Mouse (Mus musculus) hindbrain, embryonic 14.5 days (tissue): ENCODE data around the gene Mup4. TPM values are rescaled to one million over a fixed set of nuclear protein-coding genes. Genes with fewer than 3 reads are reported as not detected.

Experiments used
- ATAC-seq: fragments of 200-750 bp; cut with Nextera tagmentation; 2 replicates; pipeline ENCODE4 v1.8.0; 2017; ENCODE audit warnings: moderate number of reproducible peaks, mild to moderate bottlenecking, moderate TSS enrichment, moderate library complexity; ENCODE audit not compliant: low FRiP score
- DNase-seq: peaks from one replicate; pipeline ENCODE4 v3.0.0-alpha.2; 2015; ENCODE audit warnings: low spot score
- H3K27ac ChIP-seq: fragments of 300-500 bp; sonication (generic); 2 replicates; pipeline ENCODE4 v1.5.1; 2014; ENCODE audit warnings: mild to moderate bottlenecking, moderate library complexity
- H3K27me3 ChIP-seq: fragments of 300-500 bp; sonication (generic); 2 replicates; pipeline ENCODE4 v1.6.1; 2014; ENCODE audit warnings: mild to moderate bottlenecking, low read length, mixed read lengths; ENCODE audit not compliant: control insufficient read depth, insufficient read depth
- H3K36me3 ChIP-seq: fragments of 300-500 bp; sonication (generic); replicated peaks from 2 replicates; pipeline ENCODE4 v1.6.1; 2014; ENCODE audit not compliant: control insufficient read depth, insufficient read depth
- H3K4me1 ChIP-seq: fragments of 300-500 bp; sonication (generic); replicated peaks from 2 replicates; pipeline ENCODE4 v1.6.1; 2014; ENCODE audit warnings: antibody characterized with exemption, low read length, mixed read lengths; ENCODE audit not compliant: control insufficient read depth, insufficient read depth
- H3K4me2 ChIP-seq: fragments of 300-500 bp; sonication (generic); replicated peaks from 2 replicates; pipeline ENCODE4 v1.6.1; 2014; ENCODE audit warnings: mild to moderate bottlenecking, moderate library complexity
- H3K4me3 ChIP-seq: fragments of 300-500 bp; sonication (generic); replicated peaks from 2 replicates; pipeline ENCODE4 v1.5.1; 2014; ENCODE audit warnings: mild to moderate bottlenecking, low read length
- H3K9ac ChIP-seq: fragments of 300-500 bp; sonication (generic); 2 replicates; pipeline ENCODE4 v1.6.1; 2014
- H3K9me3 ChIP-seq: fragments of 300-500 bp; sonication (generic); 2 replicates; pipeline ENCODE4 v1.6.1; 2016; ENCODE audit warnings: low read length; ENCODE audit not compliant: control insufficient read depth
- WGBS: fragments of 180-500 bp; shearing (Covaris S2); extraction: QIAGEN DNeasy Blood & Tissue Kit; methylation state at CpG from one replicate; pipeline ENCODE4 v1.1.7; 2014; 5-methylcytosine and 5-hydroxymethylcytosine counted together
- polyA plus RNA-seq: library from polyadenylated mRNA; unstranded; fragments of >200 nt; fragmentation: Nextera tagmentation; extraction: Ambion mirVana; gene quantifications from 2 replicates; pipeline ENCODE4 v1.2.1, GENCODE M21; 2014

Mup4 gene
- polyA plus RNA-seq, 1 experiment from 2014 or later = not detected

- H3K9ac ChIP-seq = no peak within 1 kb of the TSS
- WGBS = 21% methylated on average over 22 of the region's 22 CpGs
- H3K27ac ChIP-seq = no peak within 1 kb of the TSS
- 0 out of 2 replicates have a peak, but pooled peaks cover 7% of the 10 kb centered on the region for H3K27me3 ChIP-seq
- no peak within 1 kb of the TSS for H3K4me3 ChIP-seq
- no peaks in the 10 kb centered on the region for H3K36me3 ChIP-seq
- peak; percentile 11; the same call in 1 of the 2 replicates for ATAC-seq
- no peaks in the 10 kb centered on the region for H3K9me3 ChIP-seq
- no peak for DNase-seq
- no peaks in the 10 kb centered on the region for H3K4me1 ChIP-seq
- no peak within 1 kb of the TSS for H3K4me2 ChIP-seq
Observed at GRCm38 (mm10) chr4:59914608-59915403, 45.7 kb downstream of the Mup4 start, which contains the start of gene Slc46a2. Slc46a2 (minus strand) TSS chr4:59915056.

GRCm38 (mm10) chr4:59908785-59909184 is 51.7 kb downstream of the Mup4 start:
- ATAC-seq (no peak), DNase-seq (no peak)
- Histone ChIP-seq H3K27me3 (no peaks in the 10 kb centered on the region), H3K4me2 (no peak overlapping the region), H3K9me3 (no peaks in the 10 kb centered on the region), H3K9ac (no peak overlapping the region), H3K27ac (no peak overlapping the region), H3K4me1 (no peaks in the 10 kb centered on the region), H3K36me3 (no peaks in the 10 kb centered on the region), H3K4me3 (no peak overlapping the region)
- 90% methylated on average over 2 of the region's 2 CpGs for WGBS

- ATAC-seq (peak; percentile 39; the same call in 1 of the 2 replicates), DNase-seq (no peak)
- H3K4me3 ChIP-seq = no peak overlapping the region
- H3K9me3 ChIP-seq = no peaks in the 10 kb centered on the region
- H3K27me3 ChIP-seq = no peaks in the 10 kb centered on the region
- H3K36me3 ChIP-seq = no peaks in the 10 kb centered on the region
- 40% methylated on average over 10 of the region's 10 CpGs for WGBS
- no peak overlapping the region for H3K27ac ChIP-seq
- no peak overlapping the region for H3K4me2 ChIP-seq
- H3K4me1 ChIP-seq = no peaks in the 10 kb centered on the region
- H3K9ac ChIP-seq = no peak overlapping the region
Observed at GRCm38 (mm10) chr4:59907657-59908230, 52.8 kb downstream of the Mup4 start.

- DNase-seq (no peak), ATAC-seq (no peak)
- no peaks in the 10 kb centered on the region for H3K4me1 ChIP-seq
- H3K4me3 ChIP-seq = no peak overlapping the region
- H3K9me3 ChIP-seq = no peaks in the 10 kb centered on the region
- H3K27ac ChIP-seq = no peak overlapping the region
- H3K36me3 ChIP-seq = no peaks in the 10 kb centered on the region
- WGBS = 78% methylated on average over 6 of the region's 6 CpGs
- no peak overlapping the region for H3K9ac ChIP-seq
- H3K4me2 ChIP-seq = no peak overlapping the region
- H3K27me3 ChIP-seq = no peaks in the 10 kb centered on the region
Observed at GRCm38 (mm10) chr4:59907092-59907491, 53.4 kb downstream of the Mup4 start.

Other genes starting within 250 kb of the Mup4 start
- gene Inip, start 159.1 kb downstream of the Mup4 start, polyA plus RNA-seq = 52.2 and 52.7 TPM in 2 replicates
- 21.9 and 29.2 TPM in 2 replicates for gene Snx30, start 154.9 kb downstream of the Mup4 start, polyA plus RNA-seq
- not detected in 2 replicates for gene Slc46a2, start 45.7 kb downstream of the Mup4 start, polyA plus RNA-seq
- not detected in 2 replicates for gene Mup6, start 3.6 kb upstream of the Mup4 start, polyA plus RNA-seq
- gene Mup7, start 109.8 kb upstream of the Mup4 start, polyA plus RNA-seq = not detected in 2 replicates
- not detected in 2 replicates for gene Mup2, start 193.6 kb upstream of the Mup4 start, polyA plus RNA-seq